Mouse (Mus musculus): ENCODE results near the gene Ifit1. TPM values are rescaled to one million over a fixed set of nuclear protein-coding genes. Genes with fewer than 3 reads are reported as not detected.

Gene Ifit1
- polyA plus RNA-seq, 1 experiment from 2014 or later, result 9.1 TPM

Other genes starting within 250 kb of the Ifit1 start
- 3.2 and 4.2 TPM in 2 replicates for gene Ch25h, start 165.7 kb upstream of the Ifit1 start, polyA plus RNA-seq (2015; fragmentation: Nextera tagmentation; extraction: Ambion mirVana)
- 30.7 and 34.9 TPM in 2 replicates for gene Lipa, start 113.4 kb upstream of the Ifit1 start, polyA plus RNA-seq (2015; fragmentation: Nextera tagmentation; extraction: Ambion mirVana)
- 6.3 and 6.7 TPM in 2 replicates for gene Ifit2, start 90.2 kb upstream of the Ifit1 start, polyA plus RNA-seq (2015; fragmentation: Nextera tagmentation; extraction: Ambion mirVana)
- 0.81 and 1.5 TPM in 2 replicates for gene Ifit3, start 57.3 kb upstream of the Ifit1 start, polyA plus RNA-seq (2015; fragmentation: Nextera tagmentation; extraction: Ambion mirVana)
- 0.53 and 0.59 TPM in 2 replicates for gene Ifit1bl1, start 38.9 kb upstream of the Ifit1 start, polyA plus RNA-seq (2015; fragmentation: Nextera tagmentation; extraction: Ambion mirVana)
- gene Ifit3b, start 32.9 kb upstream of the Ifit1 start, polyA plus RNA-seq (2015; fragmentation: Nextera tagmentation; extraction: Ambion mirVana), result 0.23 and 0.29 TPM in 2 replicates
- 7.3 and 9.7 TPM in 2 replicates for gene Ifit1bl2, start 128 bp upstream of the Ifit1 start, polyA plus RNA-seq (2015; fragmentation: Nextera tagmentation; extraction: Ambion mirVana)
- gene Slc16a12, start 106.4 kb downstream of the Ifit1 start, polyA plus RNA-seq (2015; fragmentation: Nextera tagmentation; extraction: Ambion mirVana), result 6.9 and 8.5 TPM in 2 replicates
- 9.0 and 9.2 TPM in 2 replicates for gene Pank1, start 238.6 kb downstream of the Ifit1 start, polyA plus RNA-seq (2015; fragmentation: Nextera tagmentation; extraction: Ambion mirVana)